Mouse (Mus musculus) spleen, embryonic (tissue): ENCODE measurements around the gene Mrps23.

Source experiments
- CTCF ChIA-PET: fragments of 350-600 bp; sonication (Branson Sonifier 250); formaldehyde crosslinking; loops from one replicate; lab custom pipeline; 2022; lab: Charles Lee

The Mrps23 gene

DNA sequence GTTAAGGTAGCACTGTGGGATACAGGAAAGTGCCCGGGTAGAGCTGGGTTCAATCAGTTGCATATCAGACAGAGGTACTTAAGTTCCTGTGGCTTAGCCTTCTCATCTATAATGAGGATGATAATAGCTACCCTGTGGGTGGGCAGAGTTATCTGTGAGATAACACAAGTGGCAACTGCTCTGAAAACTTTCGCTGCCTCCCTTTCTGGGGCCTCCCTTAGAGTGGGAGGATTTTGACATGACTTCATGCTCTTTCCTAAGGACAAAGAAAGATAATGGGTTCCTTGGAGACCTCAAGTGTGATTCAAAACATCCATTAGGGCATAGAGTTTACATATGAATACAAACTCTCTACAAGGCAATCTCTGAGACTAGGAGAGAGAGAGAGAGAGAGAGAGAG, 2.1 kb upstream of the Mrps23 start:
- CTCF ChIA-PET = interaction anchor here (0.6 kb wide), 1 partner anchor 229 kb away, joined by 3 read pairs; no protein-coding TSS in a partner anchor

DNA sequence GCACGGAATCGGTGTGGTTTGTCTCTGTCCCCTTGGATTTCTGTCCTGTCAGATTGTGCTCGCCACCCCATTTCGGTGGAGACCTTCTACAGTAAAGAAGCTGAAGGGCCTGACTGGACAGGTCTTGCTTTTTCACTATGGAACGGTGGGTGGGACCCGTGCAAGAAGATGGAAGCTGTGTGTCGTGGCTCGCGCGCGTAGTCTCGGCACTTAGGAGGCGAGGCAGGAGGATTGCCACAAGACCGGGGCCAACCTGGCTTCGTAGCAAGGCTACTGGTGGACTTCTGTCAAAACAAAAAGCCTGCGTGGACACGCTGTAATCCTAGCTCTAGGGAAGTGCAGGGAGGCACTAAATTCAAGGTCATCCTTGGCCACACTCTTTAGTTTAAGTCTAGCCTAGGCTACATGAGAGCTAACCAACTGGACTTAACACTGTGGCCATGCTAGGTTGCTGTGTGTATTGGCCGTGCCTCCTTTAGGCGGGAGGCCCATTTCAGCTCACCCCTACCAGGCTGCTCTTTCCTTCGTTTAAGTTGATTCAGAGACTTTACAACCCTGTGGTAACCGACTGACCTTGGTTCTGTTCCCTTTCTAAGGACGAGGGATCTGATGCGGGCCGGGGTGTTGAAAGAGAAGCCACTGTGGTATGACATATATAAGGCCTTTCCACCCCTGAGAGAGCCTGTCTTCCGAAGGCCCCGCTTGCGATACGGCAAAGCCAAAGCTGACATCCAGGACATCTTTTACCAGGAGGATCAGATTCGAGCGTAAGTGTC, 593 bp downstream of the Mrps23 start:
- CTCF ChIA-PET = interaction anchor here (1.6 kb wide), 1 partner anchor 146 kb away, joined by 3 read pairs; no protein-coding TSS in a partner anchor

DNA sequence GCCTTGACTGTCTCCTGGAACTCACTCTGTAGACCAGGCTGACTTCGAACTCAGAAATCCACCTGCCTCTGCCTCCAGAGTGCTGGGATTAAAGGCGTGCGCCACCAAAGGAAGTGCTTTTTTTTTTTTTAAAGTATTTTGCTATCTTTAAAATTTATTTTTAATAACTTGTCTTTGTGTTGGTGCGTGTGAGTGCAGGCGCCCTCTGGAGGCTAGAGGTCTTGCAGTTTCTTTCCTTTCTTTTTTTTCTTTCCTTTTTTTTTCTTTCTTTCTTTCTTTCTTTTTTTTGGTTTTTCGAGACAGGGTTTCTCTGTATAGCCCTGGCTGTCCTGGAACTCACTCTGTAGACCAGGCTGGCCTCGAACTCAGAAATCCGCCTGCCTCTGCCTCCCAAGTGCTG, 2.4 kb downstream of the Mrps23 start:
- CTCF ChIA-PET = interaction anchor here (0.7 kb wide), 1 partner anchor 747 kb away, joined by 7 read pairs; no protein-coding TSS in a partner anchor

DNA sequence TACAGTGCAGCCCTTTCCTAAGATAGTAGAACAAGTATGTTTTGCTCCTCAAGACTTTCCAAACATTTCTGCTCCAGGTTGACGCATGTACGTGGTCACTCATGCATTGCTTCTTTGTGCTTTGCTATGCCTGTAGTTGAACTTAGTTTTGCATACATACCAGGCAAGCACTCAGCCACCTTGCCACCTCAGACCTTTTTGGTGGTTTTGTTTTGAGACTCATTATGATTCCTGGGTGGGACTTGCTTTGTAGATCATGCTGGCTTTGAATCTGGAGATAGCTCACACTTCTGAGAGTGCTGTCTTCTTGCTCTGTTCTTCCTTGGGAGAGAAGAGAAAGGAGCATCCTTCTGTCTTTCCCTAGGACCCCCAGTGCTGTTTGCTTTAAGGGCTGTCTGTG, 3.5 kb downstream of the Mrps23 start:
- CTCF ChIA-PET = interaction anchor here (0.7 kb wide), 2 partner anchors 12 to 151 kb away, joined by 3 to 4 read pairs; no protein-coding TSS in a partner anchor

DNA sequence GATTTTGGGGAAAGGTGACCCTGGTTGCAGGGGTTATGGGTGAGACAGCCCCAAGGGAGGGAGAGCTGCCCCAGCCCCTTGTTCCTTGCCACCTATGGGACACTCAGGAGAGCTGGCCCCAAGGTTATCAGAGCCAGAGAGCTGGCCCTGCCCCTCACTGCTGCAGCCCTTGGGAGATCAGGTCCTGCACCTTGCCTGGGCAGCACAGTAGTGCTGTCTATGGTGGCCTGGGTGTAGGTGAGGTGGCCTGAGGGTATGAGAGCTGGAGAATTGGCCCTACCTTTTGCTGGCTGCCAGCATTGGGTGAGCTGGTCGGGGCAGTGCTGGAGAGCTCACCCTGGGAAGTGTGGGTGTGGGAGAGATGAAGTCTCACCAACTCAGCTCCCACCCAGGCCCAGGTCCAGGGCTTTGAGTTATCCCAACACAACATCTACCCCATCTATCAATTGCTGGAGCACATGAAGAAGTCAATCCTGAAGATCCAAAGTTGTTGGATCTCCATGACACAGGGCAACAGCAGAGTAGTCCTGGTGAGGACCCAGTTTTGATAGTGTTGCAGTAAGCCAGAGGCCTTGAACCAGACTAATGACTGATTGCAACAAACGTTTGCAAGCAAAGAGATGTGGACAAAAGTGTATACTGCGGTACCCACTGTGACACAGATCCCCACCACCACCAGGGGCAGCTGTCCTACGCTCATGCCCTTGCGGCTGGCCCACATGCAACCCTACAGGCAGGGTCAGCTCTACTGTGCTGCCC, 7.8 kb downstream of the Mrps23 start:
- CTCF ChIA-PET = interaction anchor here (0.6 kb wide), 1 partner anchor 16 kb away, joined by 9 read pairs; no protein-coding TSS in a partner anchor

DNA sequence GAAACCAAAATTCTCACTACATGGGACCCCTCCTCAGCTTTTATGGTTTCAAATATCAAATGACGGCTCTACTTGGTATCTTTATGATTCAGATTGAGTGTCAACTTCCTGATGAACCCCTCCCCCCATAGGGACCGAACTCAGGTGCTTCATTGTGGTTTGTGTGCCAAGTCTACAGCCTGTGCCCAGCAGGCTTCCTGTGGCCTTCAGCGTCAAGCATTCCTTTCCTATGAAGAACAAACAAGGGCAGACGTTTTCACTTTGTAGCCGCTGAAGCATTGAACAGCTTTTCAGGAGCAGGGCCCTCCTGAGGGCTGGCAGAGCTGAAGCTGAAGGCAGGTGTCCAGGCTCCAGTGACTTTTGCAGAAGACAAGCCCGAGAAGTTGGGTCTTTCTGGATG, 9.6 kb downstream of the Mrps23 start:
- CTCF ChIA-PET = interaction anchor here (0.5 to 0.6 kb wide), 2 partner anchors 45 to 236 kb away, joined by 3 to 5 read pairs; no protein-coding TSS in a partner anchor

DNA sequence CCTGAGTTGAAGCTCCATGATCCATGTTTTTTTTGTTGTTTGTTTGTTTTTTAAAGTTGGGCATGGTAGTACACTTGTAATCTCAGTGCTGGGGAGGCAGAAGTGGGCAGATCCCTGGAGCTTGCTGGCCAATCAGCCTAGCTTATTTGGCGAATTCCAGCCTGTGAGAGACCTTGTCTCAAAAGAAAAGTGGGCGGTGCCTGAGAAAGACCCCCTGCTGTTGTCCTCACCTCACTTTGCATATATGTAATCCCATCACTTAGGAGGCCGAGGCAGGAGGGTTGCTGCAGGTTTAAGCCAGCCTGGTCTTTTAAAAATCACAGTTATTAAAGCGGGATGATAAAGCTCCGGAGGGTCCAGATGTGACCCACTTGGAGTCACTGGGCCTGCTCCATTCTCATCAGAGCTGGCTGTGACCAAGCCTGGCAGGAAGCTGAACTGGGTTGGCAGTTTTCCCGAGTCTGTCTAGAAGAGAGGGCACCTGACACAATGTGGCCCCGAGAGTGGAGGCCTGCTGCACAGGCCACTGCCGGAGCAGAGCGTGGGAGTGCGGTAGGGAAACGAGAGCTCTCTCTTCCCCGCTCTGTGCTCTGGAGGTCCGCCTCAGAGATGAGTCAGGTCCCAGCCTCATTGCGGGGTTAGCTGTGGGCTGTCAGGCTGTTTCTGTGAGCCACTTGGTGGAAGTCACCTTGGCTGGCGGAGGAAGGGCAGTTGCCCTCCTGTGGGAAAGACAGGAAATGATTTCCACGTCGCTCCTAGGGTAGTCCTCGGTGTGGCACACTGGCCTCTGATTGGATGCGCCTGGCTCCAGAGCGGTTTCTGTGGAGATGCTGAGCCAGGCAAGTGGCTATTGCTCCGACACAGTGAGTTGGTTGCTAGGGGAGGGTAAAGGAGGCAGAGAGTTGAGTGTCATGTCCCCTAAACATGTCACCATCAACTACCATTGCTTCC, 11.0 kb downstream of the Mrps23 start:
- CTCF ChIA-PET = interaction anchor here (0.5 to 1.7 kb wide), 2 partner anchors 27 to 84 kb away, joined by 4 to 5 read pairs; no protein-coding TSS in a partner anchor

DNA sequence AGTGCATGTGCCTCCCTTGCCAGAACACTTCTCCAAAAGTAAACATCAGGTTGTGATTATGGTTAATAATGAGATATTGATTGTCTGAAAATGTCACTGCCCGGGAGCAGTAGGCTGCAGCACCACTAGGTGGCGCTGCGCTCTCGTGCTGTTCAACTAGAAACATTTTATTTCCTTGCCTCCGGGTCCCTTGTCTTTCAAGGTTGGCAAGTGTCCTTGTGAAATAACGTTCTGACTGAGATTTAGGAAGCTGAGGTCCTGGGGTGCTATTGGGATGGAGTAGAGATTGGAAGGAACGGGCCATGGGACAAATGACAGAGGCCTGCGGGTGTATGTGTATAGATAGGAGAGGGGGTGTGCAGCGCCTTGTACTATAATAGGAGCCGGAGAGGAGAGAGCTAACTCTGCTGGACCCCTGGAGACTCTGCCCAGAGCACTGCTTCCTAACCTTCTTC, 12.1 kb downstream of the Mrps23 start:
- CTCF ChIA-PET = interaction anchor here (0.8 to 1.7 kb wide), 2 partner anchors 26 to 176 kb away, joined by 3 to 4 read pairs; no protein-coding TSS in a partner anchor

DNA sequence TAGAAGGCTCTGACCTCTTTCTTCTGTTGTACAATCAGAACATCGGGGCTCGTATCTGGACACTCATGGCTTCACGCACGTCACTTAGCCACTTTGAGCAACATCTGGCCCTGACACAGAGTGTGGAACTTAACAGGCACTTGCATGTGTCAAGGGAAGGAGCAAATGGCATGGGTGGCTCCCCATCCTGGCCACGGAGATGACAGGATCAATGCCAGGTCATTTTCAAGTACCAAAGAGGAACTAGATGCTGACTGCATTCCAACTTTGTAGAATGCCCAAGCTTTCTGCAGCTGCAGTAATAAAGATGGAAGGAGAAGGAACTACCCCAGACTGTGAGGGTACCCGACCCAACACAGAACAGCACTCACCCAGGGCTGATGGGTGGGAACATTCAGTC, 14.0 kb downstream of the Mrps23 start:
- CTCF ChIA-PET = no interaction called here

DNA sequence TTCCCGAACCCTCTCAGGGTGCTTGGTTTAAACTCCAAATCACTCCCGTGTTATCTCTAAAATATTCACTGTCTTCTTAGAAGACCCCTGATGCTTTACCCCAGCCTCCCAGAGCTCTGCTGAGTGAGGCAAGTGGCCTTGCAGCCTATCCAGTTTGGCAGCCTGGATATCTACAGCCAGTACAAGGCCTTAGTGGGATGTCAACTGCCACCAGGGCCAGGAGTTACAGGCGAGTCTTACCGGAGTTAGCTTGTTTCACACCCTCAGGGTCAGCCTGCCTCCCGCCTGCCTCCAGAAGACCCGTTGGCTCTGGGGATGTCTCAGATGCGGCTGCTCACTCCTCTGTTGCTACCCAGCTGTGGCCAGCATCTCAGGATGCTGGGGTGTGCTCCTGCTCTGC, 14.4 kb downstream of the Mrps23 start:
- CTCF ChIA-PET = no interaction called here

DNA sequence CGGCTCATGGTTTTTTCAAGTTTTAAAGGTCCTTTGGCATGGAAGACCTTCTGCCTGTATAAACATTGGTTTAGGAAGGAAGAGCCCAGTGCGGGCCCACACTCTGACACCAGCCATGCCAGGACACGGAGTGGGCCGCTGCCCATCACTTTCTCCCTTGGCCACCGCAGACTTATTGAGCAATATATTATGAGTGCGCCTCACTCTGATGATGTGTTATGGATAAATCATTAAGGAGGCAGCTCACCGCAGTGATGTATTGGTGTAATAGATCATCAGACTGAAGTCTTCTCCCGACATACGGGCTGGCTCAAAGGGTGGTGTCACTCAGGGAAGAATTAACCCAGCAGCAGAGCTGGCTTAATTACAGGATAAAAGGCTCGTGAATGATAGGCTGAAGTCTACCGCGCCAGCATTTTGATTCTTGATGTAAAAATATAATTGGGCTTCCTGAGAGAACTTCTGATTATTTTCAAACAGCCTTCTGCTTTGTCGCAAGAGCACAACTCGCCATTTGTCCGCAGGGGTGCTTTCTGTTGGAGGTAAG, 17.8 kb downstream of the Mrps23 start:
- CTCF ChIA-PET = no interaction called here

DNA sequence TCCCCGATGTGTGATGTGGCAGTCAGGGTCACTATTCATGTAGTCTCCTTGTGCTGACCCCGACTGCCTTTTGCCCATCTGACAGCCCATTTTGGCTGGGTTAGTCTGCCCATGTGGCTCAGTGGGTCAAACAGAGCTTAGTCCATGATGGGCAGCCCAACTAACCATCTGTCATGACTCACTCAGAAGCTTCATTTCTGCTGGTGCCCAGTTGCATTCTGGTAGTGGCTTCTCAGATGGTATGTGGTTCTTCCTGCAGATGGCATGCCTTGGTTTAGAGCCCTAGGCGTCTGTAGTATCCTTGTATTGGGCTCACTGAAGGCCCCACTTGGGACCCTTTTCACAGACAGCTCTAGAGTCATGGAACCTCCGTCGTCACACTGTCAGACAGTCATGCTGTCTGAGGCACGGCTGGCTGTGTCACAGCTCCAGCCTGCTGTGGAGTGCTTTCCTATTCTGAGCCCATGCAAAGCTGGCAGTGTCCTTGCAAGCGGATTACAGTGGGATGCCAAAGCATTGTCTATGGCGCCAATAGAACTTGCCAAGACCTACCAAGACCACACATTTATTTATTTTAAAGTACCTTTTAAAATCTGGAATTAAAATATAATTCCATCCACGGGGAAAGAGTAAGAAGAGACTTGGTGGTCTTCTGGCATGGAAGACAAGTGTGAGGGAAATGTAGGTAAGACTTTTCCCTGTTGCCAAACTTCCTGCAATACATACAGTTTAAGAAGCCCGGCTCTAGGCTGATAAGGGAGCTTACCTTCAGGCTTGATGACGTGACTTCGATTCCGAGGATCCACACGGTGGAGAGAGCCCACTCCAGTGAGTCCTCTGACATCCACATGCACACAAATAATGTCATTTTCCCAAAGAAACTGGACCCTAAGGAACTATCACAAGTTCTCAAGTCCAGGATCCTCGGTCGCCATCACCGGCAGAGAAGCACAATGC, 23.1 kb downstream of the Mrps23 start:
- CTCF ChIA-PET = no interaction called here

DNA sequence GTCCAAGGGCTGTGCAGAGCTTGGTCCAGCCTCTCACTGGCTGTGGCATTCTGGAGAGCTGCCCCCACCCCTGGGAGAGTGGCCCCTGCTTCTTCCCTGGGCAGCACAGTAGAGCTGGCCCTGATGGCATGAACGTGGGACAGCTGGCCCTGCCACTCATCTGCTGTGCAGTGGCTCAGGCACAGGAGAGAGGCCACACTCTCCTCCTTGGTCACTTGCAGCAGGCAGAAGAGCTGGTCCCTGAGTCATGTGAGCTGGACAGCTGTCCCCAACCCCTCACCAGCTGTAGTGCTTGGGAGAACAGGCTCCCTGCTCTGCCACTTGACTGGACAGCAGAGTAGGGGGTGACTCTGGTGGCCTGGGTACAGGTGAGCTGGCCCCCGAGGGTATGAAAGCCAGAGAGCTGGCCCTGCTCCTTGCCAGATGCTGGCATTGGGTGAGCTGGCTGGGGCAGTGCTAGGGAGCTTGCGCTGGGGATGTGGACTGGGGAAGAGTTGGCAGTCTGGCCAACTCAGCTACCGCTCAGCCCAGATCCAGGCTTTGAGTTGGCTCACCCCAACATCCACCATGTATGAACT, 27.1 kb downstream of the Mrps23 start:
- CTCF ChIA-PET = no interaction called here

DNA sequence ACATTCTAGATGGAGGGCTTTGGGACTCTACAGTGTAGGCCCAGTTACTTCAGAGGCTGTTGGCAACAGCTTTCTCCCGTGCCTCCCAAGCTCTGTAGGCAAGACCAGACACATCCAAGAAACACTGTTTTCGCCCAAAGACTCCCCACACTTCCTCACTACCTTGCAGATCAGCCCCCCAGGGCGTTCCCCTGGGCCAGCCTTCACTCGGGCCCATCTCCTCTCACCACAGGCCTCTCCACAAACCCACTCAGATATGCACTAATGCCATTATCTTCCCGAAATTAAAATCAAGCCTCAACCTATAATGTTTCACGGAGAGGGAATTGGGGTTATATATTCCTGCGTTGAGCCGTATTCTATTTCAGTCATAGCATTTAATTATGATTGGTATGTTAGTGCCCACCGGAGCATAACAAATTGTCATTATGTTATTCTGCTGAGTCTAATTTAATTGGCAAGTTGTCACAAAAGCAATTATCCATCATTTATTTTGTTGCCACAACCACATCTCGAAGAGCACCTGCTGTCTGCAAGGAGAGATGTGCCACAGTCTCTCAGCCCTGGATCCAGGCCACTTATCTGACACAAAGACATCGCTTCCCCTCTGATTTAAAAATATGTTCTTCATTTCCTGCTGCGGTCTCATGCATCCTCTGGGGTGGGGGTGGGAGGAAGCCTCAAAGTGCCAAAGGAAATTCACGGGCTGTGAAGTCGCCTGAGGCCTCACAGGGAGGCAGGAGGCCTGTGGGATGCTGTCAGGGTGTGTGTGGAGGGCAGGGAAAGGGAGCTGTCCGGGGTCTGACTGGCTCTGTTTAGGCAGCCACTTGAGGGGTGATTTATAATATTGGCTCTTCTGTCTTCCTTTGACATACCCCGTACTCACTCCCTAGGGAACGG, 29.6 kb downstream of the Mrps23 start:
- CTCF ChIA-PET = interaction anchor here (0.6 kb wide), 1 partner anchor 357 kb away, joined by 15 read pairs; no protein-coding TSS in a partner anchor

DNA sequence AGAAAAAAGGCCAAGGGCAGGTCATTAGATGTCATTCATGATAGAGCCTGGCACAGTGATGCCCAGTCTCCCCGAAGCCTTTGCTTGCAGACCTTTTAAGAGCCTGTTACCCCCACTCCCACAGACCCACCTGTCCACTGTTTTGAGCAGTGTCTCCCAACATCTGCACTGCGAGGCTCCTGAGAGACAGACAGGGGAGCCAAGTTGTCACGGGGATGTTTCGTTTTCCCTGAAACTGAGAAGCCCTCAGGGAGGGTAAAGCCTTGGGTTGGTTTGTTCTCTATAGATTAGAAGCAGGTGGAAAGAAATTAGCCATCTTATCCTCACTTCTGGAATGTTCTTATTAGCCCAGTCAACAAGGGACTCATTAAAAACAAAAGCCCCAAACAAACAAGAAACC, 30.6 kb downstream of the Mrps23 start:
- CTCF ChIA-PET = interaction anchor here (0.5 to 0.6 kb wide), 2 partner anchors 13 to 358 kb away, joined by 12 to 15 read pairs; no protein-coding TSS in a partner anchor

DNA sequence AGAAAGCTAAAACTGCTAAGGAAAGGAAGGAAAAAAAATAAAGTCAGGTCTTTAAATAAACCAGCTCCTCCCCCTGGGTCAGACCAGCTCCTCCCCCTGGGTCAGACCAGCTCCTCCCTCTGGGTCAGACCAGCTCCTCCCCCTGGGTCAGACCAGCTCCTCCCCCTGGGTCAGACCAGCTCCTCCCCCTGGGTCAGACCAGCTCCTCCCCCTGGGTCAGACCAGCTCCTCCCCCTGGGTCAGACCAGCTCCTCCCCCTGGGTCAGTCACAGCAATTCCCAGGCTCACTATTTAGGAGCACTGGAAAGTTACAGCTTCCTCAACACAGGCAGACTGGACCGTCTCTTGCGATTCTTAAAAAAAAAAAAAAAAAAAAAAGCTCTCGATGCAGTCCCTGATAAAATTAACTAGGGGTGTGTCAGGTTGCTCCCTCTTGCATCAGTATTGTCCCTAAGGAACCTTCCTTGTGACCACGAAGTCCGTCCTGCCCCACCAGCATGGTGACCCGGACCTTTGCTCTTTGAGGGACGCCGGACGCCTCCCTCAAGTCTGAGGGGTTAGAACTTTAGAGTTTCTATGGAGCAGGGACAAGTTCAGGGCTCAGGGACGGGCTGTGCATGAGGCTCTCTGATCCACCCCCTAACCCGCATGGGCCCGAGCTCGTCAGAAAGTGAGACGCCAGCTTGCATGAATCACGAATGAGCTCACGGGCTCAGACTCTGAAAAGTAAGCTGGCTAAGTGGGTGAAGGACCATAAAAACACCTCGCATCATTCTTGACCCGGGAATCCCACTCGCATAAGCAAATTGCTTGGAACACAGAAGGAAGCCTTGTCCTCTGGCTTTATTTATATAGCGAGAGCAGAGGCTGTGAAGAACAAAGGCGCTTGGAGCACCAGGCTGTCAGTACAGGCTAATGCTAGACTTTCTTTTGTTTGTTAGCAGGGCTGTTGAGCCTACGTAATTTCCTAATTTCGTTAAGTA, 31.3 kb downstream of the Mrps23 start:
- CTCF ChIA-PET = interaction anchor here (0.5 kb wide), 1 partner anchor 12 kb away, joined by 12 read pairs; no protein-coding TSS in a partner anchor

DNA sequence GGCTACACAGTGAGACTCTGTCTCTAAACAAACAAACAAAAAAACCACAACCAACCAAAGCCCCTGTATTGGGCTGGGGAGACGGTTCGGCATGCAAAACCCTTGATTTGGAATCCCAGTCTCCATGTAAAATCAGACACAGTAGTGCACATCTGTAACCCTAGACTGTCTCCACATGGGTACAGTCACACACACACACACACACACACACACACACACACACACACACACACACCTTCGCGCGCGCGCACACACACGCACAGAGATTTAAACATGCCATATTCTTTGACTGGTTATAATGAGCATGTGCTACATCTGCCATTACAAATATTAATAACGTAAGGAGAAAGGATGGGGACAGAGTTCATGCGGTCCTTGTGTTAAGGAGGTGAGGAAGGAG, 36.1 kb downstream of the Mrps23 start:
- CTCF ChIA-PET = no interaction called here
